Mouse (Mus musculus) macrophage (primary cell): ENCODE measurements around the gene Gm4787. TPM values are rescaled to one million over a fixed set of nuclear protein-coding genes. Genes with fewer than 3 reads are reported as not detected.
"Not testable (repeated sequence)": the region's sequence is repeated elsewhere in the genome, so short reads cannot be mapped to it uniquely, and the experiment has no call there.

Experiments used
- H3K27ac ChIP-seq: fragments of 350-480 bp; formaldehyde crosslinking; 2 replicates; pipeline ENCODE4 v1.9.0; 2021
- H3K36me3 ChIP-seq: fragments of 350-480 bp; formaldehyde crosslinking; 2 replicates; pipeline ENCODE4 v1.9.0; 2021; ENCODE audit errors: inconsistent target
- H3K4me3 ChIP-seq: fragments of 350-480 bp; formaldehyde crosslinking; 2 replicates; pipeline ENCODE4 v1.9.0; 2021; ENCODE audit errors: inconsistent target
- H3K79me2 ChIP-seq: fragments of 350-480 bp; formaldehyde crosslinking; 2 replicates; pipeline ENCODE4 v1.9.0; 2021; ENCODE audit errors: inconsistent target
- WGBS: methylation state at CpG from one replicate; pipeline ENCODE4 v1.1.7; 2026; ENCODE audit warnings: inconsistent platforms; ENCODE audit not compliant: missing documents; 5-methylcytosine and 5-hydroxymethylcytosine counted together
- polyA plus RNA-seq: library from polyadenylated mRNA; stranded (reverse); fragments of 250-400 nt; gene quantifications from 3 replicates; pipeline ENCODE4 v1.2.4, GENCODE M21; 2018; ENCODE audit warnings: inconsistent platforms
- total RNA-seq, 78 experiments: library from RNA; depleted of rRNA; stranded (reverse); fragments of 250-400 nt; gene quantifications; 1 replicate in 9 of 78; 2 replicates in 24 of 78; 3 replicates in 43 of 78; 4 replicates in 2 of 78; pipeline ENCODE4 v1.2.4; 2018; ENCODE audit warnings: inconsistent platforms in 56 of 78

Gene Gm4787
- 10 to 100 TPM in 18 of 26 experiments, 1 to 10 TPM in 8; 2.2 to 34.3 (median 17.7) TPM for total RNA-seq (2018; cell fraction: chromatin; rRNA removed)
- 1 to 10 TPM in 2 of 26 experiments, under 1 TPM in 24; 0.05 to 1.1 (median 0.22) TPM for total RNA-seq (2018; cell fraction: cytosol; rRNA removed)
- 10 to 100 TPM in 10 of 26 experiments, 1 to 10 TPM in 16; 1.0 to 23.1 (median 7.2) TPM for total RNA-seq (2018; cell fraction: nucleus; rRNA removed)
- polyA plus RNA-seq = 0.24 to 0.38 TPM (median 0.27 TPM) in 3 replicates

DNA sequence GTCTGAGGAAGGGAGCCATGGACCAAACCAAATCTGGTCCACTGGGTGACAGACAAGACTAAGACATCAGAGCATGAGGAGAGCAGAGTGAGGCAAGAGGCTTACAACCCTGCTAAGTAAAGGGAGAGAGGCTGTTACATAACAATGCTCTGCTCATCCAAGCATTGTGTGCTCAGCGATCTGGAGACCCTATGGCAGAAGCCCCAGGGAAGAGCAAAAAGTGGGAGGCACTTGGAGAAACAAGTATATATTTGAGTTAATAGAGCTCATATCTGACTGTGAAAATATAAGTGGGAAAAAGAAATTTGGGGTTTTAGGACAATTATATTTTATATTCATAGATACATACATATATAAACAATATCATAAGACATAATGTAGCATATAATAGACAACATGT lies at the start of gene Gm4787:
Gm4787 (minus strand) TSS at position 101 of the 400 bp plus-strand sequence.
- not testable (repeated sequence) for H3K27ac ChIP-seq, H3K79me2 ChIP-seq, H3K36me3 ChIP-seq, H3K4me3 ChIP-seq
- 100% methylated on average over 1 of the region's 1 CpGs for WGBS

DNA sequence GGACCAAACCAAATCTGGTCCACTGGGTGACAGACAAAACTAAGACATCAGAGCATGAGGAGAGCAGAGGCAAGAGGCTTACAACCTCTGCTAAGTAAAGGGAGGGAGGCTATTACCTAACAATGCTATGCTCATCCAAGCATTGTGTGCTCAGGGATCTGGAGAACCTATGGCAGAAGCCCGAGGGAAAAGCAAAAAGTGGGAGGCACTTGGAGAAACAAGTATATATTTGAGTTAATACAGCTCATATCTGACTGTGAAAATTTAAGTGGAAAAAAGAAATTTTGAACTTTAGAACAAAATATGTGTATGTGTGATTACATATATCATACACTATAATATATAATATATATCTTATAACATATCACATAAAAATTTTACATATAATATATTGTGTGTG lies 42.6 kb upstream of the Gm4787 start, which contains the start of gene Adam4:
Adam4 (minus strand) TSS at position 101 of the 400 bp plus-strand sequence.
- 100% methylated on average over 1 of the region's 1 CpGs for WGBS
- H3K36me3 ChIP-seq = no peaks in the 10 kb centered on the region
- no peak within 1 kb of the TSS for H3K27ac ChIP-seq
- H3K4me3 ChIP-seq = no peak within 1 kb of the TSS
- H3K79me2 ChIP-seq = no peaks in the 10 kb centered on the region

DNA sequence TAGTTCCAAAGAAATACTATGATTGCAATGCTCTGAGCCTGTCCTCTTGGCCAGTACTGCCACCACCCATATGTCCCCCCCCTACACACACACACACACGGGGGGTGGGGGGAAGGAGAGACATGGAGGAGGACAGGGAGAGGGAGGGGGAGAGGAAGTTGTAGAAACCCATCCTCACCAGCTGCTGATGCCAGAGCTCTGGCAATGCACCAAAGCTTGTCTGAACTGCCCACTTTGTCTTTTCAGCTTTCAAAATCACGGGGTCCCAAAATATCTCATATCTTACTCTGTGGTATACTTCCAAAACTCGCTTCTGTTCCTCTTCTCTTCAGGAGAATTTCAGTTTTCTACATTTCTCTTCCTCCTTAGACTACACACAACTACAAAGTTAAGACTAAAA lies 33.9 kb upstream of the Gm4787 start:
- Histone ChIP-seq H3K79me2 (no peaks in the 10 kb centered on the region), H3K27ac (no peak overlapping the region), H3K36me3 (no peaks in the 10 kb centered on the region), H3K4me3 (no peak overlapping the region)
- WGBS = 35% methylated on average over 2 of the region's 3 CpGs

DNA sequence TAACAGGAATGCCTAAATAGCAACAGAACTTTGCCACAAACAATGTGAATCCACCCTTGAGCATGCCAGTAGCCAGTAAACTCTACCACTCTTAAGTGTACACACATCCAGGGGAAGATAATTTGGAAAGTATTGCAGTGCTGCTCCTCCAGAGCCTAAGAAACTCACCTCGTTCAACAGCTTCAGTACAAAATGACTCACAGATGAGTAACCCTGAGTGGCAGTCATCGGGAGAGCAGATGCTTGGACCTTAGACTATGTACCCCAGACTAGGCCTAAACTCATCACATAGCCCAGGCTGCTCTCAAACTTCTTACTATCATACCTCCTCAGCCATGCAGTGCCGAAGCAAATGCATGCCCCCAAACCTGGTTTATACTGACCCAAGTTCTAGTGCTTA lies 29.7 kb upstream of the Gm4787 start:
- Histone ChIP-seq H3K79me2 (no peaks in the 10 kb centered on the region), H3K27ac (no peak overlapping the region)
- 94% methylated on average over 3 of the region's 3 CpGs for WGBS

DNA sequence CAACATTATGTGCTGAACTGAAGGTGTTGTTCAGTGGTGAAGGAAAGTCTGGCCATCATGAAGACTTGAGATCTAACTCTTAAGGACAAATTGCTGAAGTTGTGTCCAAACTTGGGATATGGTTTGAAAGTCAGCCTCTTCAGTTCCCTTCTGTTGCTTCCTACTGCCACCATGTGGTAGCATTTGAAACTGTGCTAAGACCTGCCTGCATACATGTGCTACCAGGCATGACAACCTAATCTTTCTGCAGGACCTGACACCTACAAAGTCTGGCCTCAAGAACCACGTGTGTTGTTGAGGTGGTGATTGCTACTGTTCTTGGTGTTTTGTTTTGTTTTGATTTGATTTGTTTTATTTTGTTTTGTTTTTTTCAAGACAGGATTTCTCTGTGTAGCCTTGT lies 22.9 kb upstream of the Gm4787 start:
- WGBS = 36% methylated on average over 1 of the region's 1 CpGs
- H3K36me3 ChIP-seq = no peaks in the 10 kb centered on the region
- no peak overlapping the region for H3K4me3 ChIP-seq
- H3K79me2 ChIP-seq = no peaks in the 10 kb centered on the region
- no peak overlapping the region for H3K27ac ChIP-seq

More for the DNA sequence above, 29.7 kb upstream of the Gm4787 start:
- no peaks in the 10 kb centered on the region for H3K36me3 ChIP-seq
- H3K4me3 ChIP-seq = no peak overlapping the region

DNA sequence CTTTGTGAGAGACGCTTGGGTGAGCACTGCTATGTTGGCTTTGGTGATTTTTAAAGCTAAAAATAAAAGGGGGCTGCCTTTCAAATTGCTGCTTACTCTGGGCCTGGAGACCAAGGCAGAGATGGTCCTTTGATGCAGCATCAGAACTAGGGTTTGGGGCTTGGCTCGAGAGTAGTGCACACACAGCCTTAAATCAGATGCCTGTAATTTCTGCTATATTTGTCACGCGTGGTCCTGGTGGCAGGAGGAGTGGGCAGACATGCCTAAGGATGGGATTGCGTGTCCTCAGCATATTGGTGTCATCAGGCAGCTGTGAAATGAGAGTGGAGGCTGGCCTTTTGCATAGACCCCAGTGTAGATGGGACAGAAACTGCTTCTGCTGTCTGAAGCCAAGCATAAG lies 45.4 kb downstream of the Gm4787 start:
- 80% methylated on average over 5 of the region's 5 CpGs for WGBS
- H3K27ac ChIP-seq = no peak overlapping the region
- no peak overlapping the region for H3K4me3 ChIP-seq
- no peaks in the 10 kb centered on the region for H3K79me2 ChIP-seq
- no peaks in the 10 kb centered on the region for H3K36me3 ChIP-seq

DNA sequence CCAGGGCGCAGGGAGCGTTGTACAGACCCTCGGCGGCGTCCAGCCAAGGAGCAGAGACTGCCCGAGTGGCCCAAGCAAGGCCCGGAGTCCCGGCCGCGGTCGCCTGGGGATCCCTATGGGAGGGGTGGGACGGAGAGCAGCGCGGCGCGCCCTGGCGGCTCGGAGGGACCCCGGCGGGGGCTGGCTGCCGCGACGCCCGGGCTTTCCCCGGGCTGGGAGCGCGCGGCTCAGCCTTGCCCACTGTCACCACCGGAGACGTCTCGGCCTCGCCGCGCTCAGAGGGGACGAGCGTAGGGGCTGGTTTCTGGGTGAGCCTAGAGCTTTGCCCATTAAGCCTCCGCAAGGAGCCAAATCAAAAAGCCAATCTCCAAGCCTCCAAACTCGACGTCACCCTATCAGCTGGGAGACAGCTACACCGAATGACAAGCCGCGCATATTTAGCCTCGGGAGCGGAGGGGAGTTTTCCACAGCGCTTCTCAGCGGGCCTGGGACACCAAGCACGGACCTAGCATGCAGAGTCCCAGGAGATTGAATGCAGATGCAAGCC lies 46.3 kb downstream of the Gm4787 start, which contains the start of gene Slc8a3:
Slc8a3 (minus strand) TSS at position 306 of the 547 bp plus-strand sequence.
- H3K36me3 ChIP-seq = no peaks in the 10 kb centered on the region
- WGBS = 2% methylated on average over 43 of the region's 47 CpGs
- no peak within 1 kb of the TSS for H3K27ac ChIP-seq
- no peak within 1 kb of the TSS for H3K4me3 ChIP-seq
- H3K79me2 ChIP-seq = no peaks in the 10 kb centered on the region

DNA sequence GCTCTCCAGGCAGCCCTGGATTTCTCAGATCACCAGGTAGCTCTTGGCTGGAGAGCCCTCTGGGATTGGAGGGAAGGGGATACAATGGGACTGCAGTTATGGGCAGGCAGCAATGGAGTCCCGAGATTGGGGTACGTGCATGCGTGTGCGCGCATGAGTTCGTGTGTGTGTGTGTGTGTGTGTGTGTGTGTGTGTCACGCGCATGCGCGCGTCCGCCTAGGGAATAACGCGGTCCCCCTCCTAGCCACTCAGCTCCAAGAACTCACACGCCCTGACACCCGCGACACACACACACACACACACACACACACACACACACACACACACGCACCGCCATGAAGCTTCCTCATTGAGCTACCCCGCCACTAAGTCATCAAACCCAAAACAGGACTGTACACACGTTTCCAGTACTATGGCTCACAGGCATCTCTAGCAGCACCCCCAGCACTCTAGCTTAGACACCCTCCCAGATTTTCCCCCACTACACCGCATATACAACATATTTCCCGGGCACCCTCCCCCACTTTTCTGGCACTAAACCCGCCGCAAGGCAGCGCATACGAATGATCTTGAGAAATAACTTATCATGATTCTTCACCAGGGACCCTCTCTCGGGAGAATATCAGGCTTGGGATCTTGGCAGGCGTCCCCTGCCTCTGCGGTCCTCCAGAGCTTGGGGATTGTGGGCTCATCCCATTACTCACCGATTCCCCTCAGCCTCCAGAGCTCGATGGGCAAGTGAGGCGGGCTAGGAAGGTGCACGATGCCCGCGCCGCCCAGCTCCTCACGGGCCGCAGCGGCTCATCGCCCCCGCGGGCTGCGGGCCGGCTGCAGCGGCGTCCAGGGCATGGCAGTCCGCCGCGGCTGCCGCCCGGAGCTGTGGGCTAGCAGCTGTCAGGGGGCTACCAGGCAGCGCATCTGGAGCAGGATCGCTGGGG lies 47.1 kb downstream of the Gm4787 start:
- Histone ChIP-seq H3K79me2 (no peaks in the 10 kb centered on the region), H3K36me3 (no peaks in the 10 kb centered on the region), H3K27ac (no peak overlapping the region), H3K4me3 (no peak overlapping the region)
- WGBS = 4% methylated on average over 50 of the region's 54 CpGs

DNA sequence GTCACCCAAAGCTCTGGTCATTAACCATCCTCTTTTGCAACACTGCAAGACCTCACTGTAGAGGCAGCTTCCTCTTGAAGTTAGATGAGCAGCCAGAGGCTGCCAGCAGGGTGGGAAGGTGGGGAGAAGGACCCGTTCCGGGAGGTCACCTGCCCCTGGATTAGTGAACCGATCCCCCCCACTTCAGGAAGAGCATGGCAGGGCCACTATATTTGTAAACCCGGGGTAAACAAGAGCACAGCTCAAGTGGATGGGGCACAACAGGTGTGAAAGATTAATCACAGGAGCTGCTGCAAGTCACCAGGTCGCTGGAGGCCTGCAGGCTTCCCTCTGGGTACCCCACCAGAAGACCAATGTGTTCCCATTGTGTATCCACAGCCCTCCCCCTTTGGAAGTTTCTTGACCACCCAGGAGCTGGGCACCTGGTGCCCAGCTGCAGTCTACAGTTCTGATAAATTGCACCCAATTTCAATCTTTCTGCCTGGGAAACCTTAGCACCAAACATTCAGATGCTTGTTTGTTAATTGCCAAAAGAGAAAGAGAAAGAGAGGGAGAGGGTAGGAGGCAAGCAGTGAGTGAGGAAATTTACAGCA lies 48.1 kb downstream of the Gm4787 start:
- 61% methylated on average over 5 of the region's 5 CpGs for WGBS
- Histone ChIP-seq H3K27ac (no peak overlapping the region), H3K36me3 (no peaks in the 10 kb centered on the region), H3K79me2 (no peaks in the 10 kb centered on the region), H3K4me3 (no peak overlapping the region)

Other genes with a start within 250 kb of the Gm4787 start
- gene Slc8a3, start 46.3 kb downstream of the Gm4787 start, polyA plus RNA-seq = not detected in 3 replicates
- 0.24 to 0.29 TPM (median 0.25 TPM) in 3 replicates for gene Adam4, start 42.5 kb upstream of the Gm4787 start, polyA plus RNA-seq
- 69.6 to 85.4 TPM (median 80.5 TPM) in 3 replicates for gene Cox16, start 105.7 kb upstream of the Gm4787 start, polyA plus RNA-seq
- 3.1 to 6.0 TPM (median 4.3 TPM) in 3 replicates for gene Gm20498, start 153.4 kb upstream of the Gm4787 start, polyA plus RNA-seq
- 20.4 to 32.5 TPM (median 20.7 TPM) in 3 replicates for gene Synj2bp, start 153.4 kb upstream of the Gm4787 start, polyA plus RNA-seq
- gene Adam21, start 189.0 kb upstream of the Gm4787 start, polyA plus RNA-seq = 0.04 TPM in 1 of 3 replicates, not detected in the others
- gene Med6, start 215.5 kb upstream of the Gm4787 start, polyA plus RNA-seq = 26.4 to 35.2 TPM (median 31.3 TPM) in 3 replicates